Mouse (Mus musculus) G1E (cell line): Measurements from ENCODE around the gene Mvp. TPM values are rescaled to one million over a fixed set of nuclear protein-coding genes. Genes with fewer than 3 reads are reported as not detected.

ENCODE experiments used
- ATAC-seq: 2 replicates; pipeline ENCODE4 v1.8.0; 2016; ENCODE audit warnings: mild to moderate bottlenecking; ENCODE audit not compliant: insufficient number of reproducible peaks, poor library complexity, low FRiP score, severe bottlenecking; ENCODE audit errors: extremely low read depth
- DNase-seq: peaks from one replicate; pipeline ENCODE4 v3.0.0; 2012; ENCODE audit warnings: low spot score
- H3K27me3 ChIP-seq: 2 replicates; pipeline ENCODE4 v1.6.1; 2012; ENCODE audit warnings: mild to moderate bottlenecking, low read length, inconsistent platforms; ENCODE audit not compliant: insufficient read depth
- H3K36me3 ChIP-seq: replicated peaks from 2 replicates; pipeline ENCODE3; 2012; ENCODE audit warnings: mild to moderate bottlenecking, inconsistent platforms
- H3K4me1 ChIP-seq: 2 replicates; pipeline ENCODE4 v1.6.1; 2012; ENCODE audit warnings: low read depth, low read length, inconsistent platforms, mixed read lengths; ENCODE audit not compliant: insufficient read depth
- H3K4me3 ChIP-seq: 2 replicates; pipeline ENCODE4 v1.5.1; 2012; ENCODE audit warnings: low read depth, mild to moderate bottlenecking, inconsistent platforms, low read length, moderate library complexity, mixed read lengths
- H3K9me3 ChIP-seq: replicated peaks from 2 replicates; pipeline ENCODE4 v1.6.1; 2012; ENCODE audit warnings: inconsistent platforms
- CTCF ChIP-seq: IDR thresholded peaks from 2 replicates; pipeline ENCODE4 v1.5.1; 2012; ENCODE audit warnings: low read depth, low read length, inconsistent platforms, mixed read lengths
- GATA1 ChIP-seq: IDR thresholded peaks from 2 replicates; pipeline ENCODE4 v1.6.1; 2012; ENCODE audit warnings: borderline replicate concordance, low read length, inconsistent platforms, mixed read lengths
- GATA2 ChIP-seq: IDR thresholded peaks from 2 replicates; pipeline ENCODE4 v1.6.1; 2012; ENCODE audit warnings: low read depth, low read length, inconsistent platforms, borderline replicate concordance
- POLR2AphosphoS5 ChIP-seq: IDR thresholded peaks from 2 replicates; pipeline ENCODE4 v1.6.1; 2012; ENCODE audit warnings: low read depth, low read length, inconsistent platforms; ENCODE audit not compliant: insufficient replicate concordance
- TAL1 ChIP-seq: conservative IDR thresholded peaks from 2 replicates; pipeline ENCODE4 v1.6.1; 2012; ENCODE audit warnings: low read depth, low read length, inconsistent platforms, mixed read lengths
- polyA plus RNA-seq: library from polyadenylated mRNA; stranded (reverse); fragments of >175 nt; gene quantifications from 2 replicates; pipeline ENCODE4 v1.2.3, GENCODE M21; 2012
- total RNA-seq, 2 experiments: library from RNA; stranded (forward) in 1 of 2; stranded (reverse) in 1 of 2; fragments of 200-1000 nt in 1 of 2; fragments of >200 nt in 1 of 2; fragmentation: Nextera tagmentation in 1 of 2; gene quantifications; 2 replicates each; pipeline ENCODE4 v1.2.3; 2014 to 2017

Mvp gene
- total and polyA plus RNA-seq, 3 experiments: 10.6 to 22.8 (median 13.7) TPM

- peak; percentile 29 for ATAC-seq
- peaks cover 91% of the 10 kb centered on the region for H3K4me1 ChIP-seq
- peaks cover 75% of the 10 kb centered on the region for H3K36me3 ChIP-seq
- peak overlapping the region; percentile 78 for H3K4me3 ChIP-seq
- H3K27me3 ChIP-seq: no peaks in the 10 kb centered on the region
- no peaks in the 10 kb centered on the region for H3K9me3 ChIP-seq
- TF ChIP-seq TAL1: no peak
- TF ChIP-seq GATA2: no peak
- no peak for TF ChIP-seq CTCF
- TF ChIP-seq POLR2AphosphoS5: no peak
- no peak for TF ChIP-seq GATA1
- peak; percentile 61 for DNase-seq
These were observed 2.1 kb upstream of the Mvp start for GRCm38 (mm10) chr7:127016486-127016938.

GRCm38 (mm10) chr7:127016481-127016485 lies 1.9 kb upstream of the Mvp start, which contains the start of gene Pagr1b:
TSS of gene Pagr1b (minus strand) at chr7:127016484.
- no peaks in the 10 kb centered on the region for H3K27me3 ChIP-seq
- ATAC-seq (no peak), DNase-seq (no peak)
- no peak for TF ChIP-seq GATA2
- no peak for TF ChIP-seq CTCF
- no peak for TF ChIP-seq GATA1
- no peak for TF ChIP-seq POLR2AphosphoS5
- no peak for TF ChIP-seq TAL1
- no peaks in the 10 kb centered on the region for H3K9me3 ChIP-seq
- H3K4me1 ChIP-seq: peaks cover 91% of the 10 kb centered on the region
- H3K36me3 ChIP-seq: peaks cover 75% of the 10 kb centered on the region
- peak within 1 kb of the TSS; percentile 78 for H3K4me3 ChIP-seq

- ATAC-seq: peak; percentile 30
- peak; percentile 65 for DNase-seq
- Histone ChIP-seq H3K9me3 (no peaks in the 10 kb centered on the region), H3K4me3 (peak overlapping the region; percentile 78), H3K4me1 (peaks cover 91% of the 10 kb centered on the region), H3K27me3 (no peaks in the 10 kb centered on the region), H3K36me3 (peaks cover 76% of the 10 kb centered on the region)
- TF ChIP-seq TAL1 (no peak), POLR2AphosphoS5 (no peak), CTCF (no peak), GATA2 (no peak), GATA1 (no peak)
These were observed 1.7 kb upstream of the Mvp start for GRCm38 (mm10) chr7:127016081-127016480.

DNA sequence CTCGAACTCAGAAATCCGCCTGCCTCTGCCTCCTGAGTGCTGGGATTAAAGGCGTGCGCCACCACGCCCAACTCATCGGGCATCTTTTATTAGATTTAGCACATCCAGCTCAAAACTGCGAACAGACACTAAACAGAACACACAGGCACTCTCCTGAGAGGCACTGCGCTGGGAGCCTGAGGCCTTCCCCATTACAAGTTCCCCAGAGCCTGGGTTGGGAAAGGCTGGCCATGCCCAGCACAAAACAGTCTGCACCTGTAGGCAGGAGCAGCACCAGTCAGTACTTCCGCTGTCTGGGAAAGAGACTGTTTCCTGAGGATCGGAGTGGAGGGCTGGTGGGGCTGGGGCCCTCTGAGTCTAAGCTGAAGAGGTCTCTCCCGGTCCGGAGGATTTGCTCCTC lies 572 bp upstream of the Mvp start:
- H3K4me1 ChIP-seq: peaks cover 86% of the 10 kb centered on the region
- peaks cover 77% of the 10 kb centered on the region for H3K36me3 ChIP-seq
- no peak for ATAC-seq
- no peak for TF ChIP-seq CTCF
- no peak for TF ChIP-seq GATA1
- no peak for TF ChIP-seq TAL1
- no peak for TF ChIP-seq POLR2AphosphoS5
- no peak for TF ChIP-seq GATA2
- H3K27me3 ChIP-seq: no peaks in the 10 kb centered on the region
- DNase-seq: no peak
- H3K9me3 ChIP-seq: no peaks in the 10 kb centered on the region
- H3K4me3 ChIP-seq: peak overlapping the region; percentile 53; the same call in 1 of the 2 replicates

- Histone ChIP-seq H3K9me3 (no peaks in the 10 kb centered on the region), H3K27me3 (no peaks in the 10 kb centered on the region), H3K36me3 (peaks cover 71% of the 10 kb centered on the region), H3K4me3 (no peak overlapping the region; the same call in 1 of the 2 replicates), H3K4me1 (peaks cover 86% of the 10 kb centered on the region)
- DNase-seq (no peak), ATAC-seq (no peak)
- TF ChIP-seq CTCF (no peak), TAL1 (no peak), GATA1 (no peak), GATA2 (no peak), POLR2AphosphoS5 (no peak)
These were observed 1.0 kb downstream of the Mvp start for GRCm38 (mm10) chr7:127013385-127013784.

GRCm38 (mm10) chr7:127012845-127013244 lies 1.6 kb downstream of the Mvp start:
- Histone ChIP-seq H3K27me3 (no peaks in the 10 kb centered on the region), H3K9me3 (no peaks in the 10 kb centered on the region), H3K36me3 (peaks cover 67% of the 10 kb centered on the region), H3K4me3 (no peak overlapping the region), H3K4me1 (peaks cover 86% of the 10 kb centered on the region)
- DNase-seq (no peak), ATAC-seq (no peak)
- no peak for TF ChIP-seq TAL1
- no peak for TF ChIP-seq GATA2
- no peak for TF ChIP-seq POLR2AphosphoS5
- TF ChIP-seq CTCF: no peak
- TF ChIP-seq GATA1: no peak

- TF ChIP-seq POLR2AphosphoS5 (no peak), GATA2 (no peak), GATA1 (no peak), CTCF (no peak), TAL1 (no peak)
- H3K36me3 ChIP-seq: peaks cover 69% of the 10 kb centered on the region
- H3K9me3 ChIP-seq: no peaks in the 10 kb centered on the region
- H3K4me3 ChIP-seq: no peak overlapping the region
- DNase-seq (no peak), ATAC-seq (no peak)
- no peaks in the 10 kb centered on the region for H3K27me3 ChIP-seq
- peaks cover 87% of the 10 kb centered on the region for H3K4me1 ChIP-seq
These were observed 2.0 kb downstream of the Mvp start for GRCm38 (mm10) chr7:127012374-127012773.
